In the genomic region with DNA sequence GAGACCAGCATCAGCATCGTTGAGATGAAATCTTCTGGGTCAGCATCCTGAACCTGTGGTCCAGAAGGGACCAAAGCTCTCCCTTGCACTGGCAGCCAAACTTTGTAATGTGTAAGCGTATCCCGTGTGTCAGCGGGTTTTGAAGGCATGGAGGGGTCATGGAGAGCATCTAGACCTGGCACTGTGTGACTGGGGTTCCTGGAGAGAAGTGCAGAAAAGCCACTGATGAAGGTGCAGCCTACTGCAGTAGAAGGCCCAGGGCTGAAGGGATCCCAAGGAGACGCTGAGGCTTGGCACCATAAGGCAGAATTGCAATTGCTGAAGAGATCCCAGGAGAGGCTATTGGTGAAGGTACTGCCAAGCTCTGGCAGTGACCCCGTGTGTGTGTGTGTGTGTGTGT, we compare ENCODE assay signal across 27 mouse cellular contexts. TPM values are rescaled to one million over a fixed set of nuclear protein-coding genes. Genes with fewer than 3 reads are reported as not detected.
"Had no signal": no experiment of that assay in that cellular context is flagged by ENCODE, and none has a peak within 500 bp of the region (broad histone marks: within the 10 kb centered on the region; RNA-seq: fewer than 3 reads in every experiment).

No protein-coding gene starts in this region.

- H3K4me3 ChIP-seq: left cerebral cortex, adult 2 months; liver, embryonic 13.5 days had no signal

- H3K4me2 ChIP-seq: liver, embryonic 13.5 days; midbrain, embryonic 11.5 days had no signal

- H3K9me3 ChIP-seq: liver, embryonic 13.5 days had no signal

- H3K27ac ChIP-seq: left cerebral cortex, adult 2 months; liver, embryonic 13.5 days had no signal

- DNase-seq: layer of hippocampus, postnatal 36 days; liver, embryonic 13.5 days; lung, adult 2 months; lung, postnatal 14 days; midbrain, embryonic 14.5 days; thymus, adult 18-20 months; thymus, postnatal 36 days had no signal

- H3K9ac ChIP-seq: liver, embryonic 13.5 days had no signal

- H3K36me3 ChIP-seq: liver, embryonic 13.5 days had no signal

RNA-seq across cellular contexts. Expression of a gene that starts 6.5 kb away (rescaled TPM):
- total RNA-seq: liver, adult 2 months; megakaryocyte progenitor cell, adult 5-6 weeks; megakaryocyte-erythroid progenitor cell, adult 5-6 weeks had no signal
- polyA plus RNA-seq: limb, embryonic 11.5 days; limb, embryonic 14.5 days; liver, adult 2 months; liver, embryonic 13.5 days; liver, embryonic 16.5 days; lung, embryonic 16.5 days; midbrain, embryonic 11.5 days; neural tube, embryonic 11.5 days; small intestine, adult 2 months; spleen, adult 2 months; stomach, embryonic 16.5 days had no signal

RNA-seq across cellular contexts. Expression of a gene that starts 8.8 kb away (rescaled TPM):
- total RNA-seq: layer of hippocampus, postnatal 36 days; megakaryocyte progenitor cell, adult 5-6 weeks; megakaryocyte-erythroid progenitor cell, adult 5-6 weeks had no signal
- polyA plus RNA-seq: midbrain, embryonic 11.5 days; midbrain, embryonic 14.5 days; neural tube, embryonic 11.5 days had no signal

RNA-seq across cellular contexts. Expression of a gene that starts 13.6 kb away (rescaled TPM):
- total RNA-seq: layer of hippocampus, adult 8-10 months; layer of hippocampus, postnatal 10 days; layer of hippocampus, postnatal 36 days; left cerebral cortex, adult 2 months; left cerebral cortex, postnatal 10 days; liver, adult 2 months; megakaryocyte progenitor cell, adult 5-6 weeks; megakaryocyte-erythroid progenitor cell, adult 5-6 weeks; midbrain, postnatal 0 days had no signal
- polyA plus RNA-seq: limb, embryonic 11.5 days; liver, adult 2 months; liver, embryonic 13.5 days; liver, embryonic 16.5 days; lung, adult 2 months; midbrain, embryonic 11.5 days; midbrain, embryonic 14.5 days; neural tube, embryonic 11.5 days; neural tube, embryonic 14.5 days; small intestine, adult 2 months; stomach, embryonic 16.5 days had no signal

RNA-seq across cellular contexts. Expression of a gene that starts 30.9 kb away (rescaled TPM):
- total RNA-seq: layer of hippocampus, adult 8-10 months; layer of hippocampus, postnatal 10 days; layer of hippocampus, postnatal 36 days; left cerebral cortex, postnatal 10 days; left cerebral cortex, postnatal 36 days; liver, adult 2 months; megakaryocyte progenitor cell, adult 5-6 weeks; megakaryocyte-erythroid progenitor cell, adult 5-6 weeks; midbrain, postnatal 0 days had no signal
- polyA plus RNA-seq: liver, embryonic 13.5 days; lung, adult 2 months; midbrain, embryonic 11.5 days; neural tube, embryonic 11.5 days; small intestine, adult 2 months; urinary bladder, adult 2 months had no signal
